Mouse (Mus musculus): Measurements from ENCODE around the gene Nlgn1.

DNA sequence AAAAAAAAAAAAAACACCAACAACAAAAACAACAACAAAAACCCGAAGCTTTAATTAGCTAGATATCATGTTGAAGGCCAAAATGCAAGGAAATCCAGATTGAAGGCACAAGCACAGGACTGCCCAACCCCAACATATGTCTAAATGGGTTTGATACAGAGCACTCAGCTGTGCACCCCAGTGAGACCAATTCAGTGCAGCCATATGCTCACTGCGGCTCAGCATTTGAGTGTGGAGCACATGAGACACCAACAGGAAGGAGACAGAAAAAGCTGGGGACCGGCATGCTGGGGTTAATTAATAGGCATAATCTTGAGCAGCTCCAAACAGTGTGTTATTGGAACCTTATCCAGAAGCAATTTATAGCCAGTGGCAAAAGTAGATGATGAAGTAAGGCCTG is 190.7 kb downstream of the Nlgn1 start:
- TF ChIP-seq MYOG (IDR thresholded peaks at IDR 0.05; ENCODE audit: control insufficient read depth in 1 of 3, insufficient read depth in 1 of 3, insufficient read length in 2 of 3, low read depth in 2 of 3): no peak
- no peak for TF ChIP-seq POLR2A (IDR thresholded peaks at IDR 0.05; ENCODE audit: insufficient read length, low read depth)
- no peak for TF ChIP-seq USF1 (IDR thresholded peaks at IDR 0.05; ENCODE audit: low read depth)
- no peak for TF ChIP-seq MAX (IDR thresholded peaks at IDR 0.05; ENCODE audit: low read depth)
- TF ChIP-seq REST (IDR thresholded peaks at IDR 0.05; ENCODE audit: insufficient read depth, insufficient read length): no peak
- TF ChIP-seq POLR2AphosphoS2 (IDR thresholded peaks at IDR 0.05; ENCODE audit: insufficient read length, low read depth): no peak
- TF ChIP-seq E2F4 (IDR thresholded peaks at IDR 0.05; ENCODE audit: insufficient read depth): no peak
- TF ChIP-seq CEBPB (IDR thresholded peaks at IDR 0.05; ENCODE audit: insufficient read depth, poor library complexity, severe bottlenecking): no peak
- no peak for TF ChIP-seq TCF12 (IDR thresholded peaks at IDR 0.05; ENCODE audit: insufficient read depth, poor library complexity, severe bottlenecking)
